Mouse (Mus musculus): ENCODE measurements around the gene Tceal5. TPM values are rescaled to one million over a fixed set of nuclear protein-coding genes. Genes with fewer than 3 reads are reported as not detected.
A peak's percentile ranks its signal among the peaks of the same experiment; 100 is the strongest.

The Tceal5 gene
- polyA plus RNA-seq, 1 experiment from 2014 or later = 37.8 TPM

DNA sequence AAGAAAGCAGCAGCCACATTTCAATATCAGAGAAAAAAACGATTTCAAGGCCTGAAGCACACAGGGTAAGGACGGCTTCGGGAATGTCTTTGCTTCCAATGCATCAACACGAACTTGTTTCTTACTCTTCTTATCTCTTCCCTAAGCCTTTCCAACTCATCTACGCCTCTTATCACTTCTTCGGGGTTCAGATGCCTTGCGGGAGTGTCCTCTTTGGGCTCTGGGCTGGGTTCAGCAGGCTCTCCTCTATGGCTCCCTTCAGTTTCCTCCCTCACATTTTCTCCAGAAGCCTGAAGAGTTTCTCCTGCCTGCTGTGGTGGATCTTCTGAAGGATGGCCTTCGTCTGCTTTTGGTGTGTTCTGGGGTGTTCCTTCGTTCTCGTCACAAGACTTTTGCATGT is 33.1 kb downstream of the Tceal5 start:
- no peaks in the 10 kb centered on the region for H3K9me3 ChIP-seq

More for the DNA sequence above, 33.1 kb downstream of the Tceal5 start:
- H3K27me3 ChIP-seq = no peaks in the 10 kb centered on the region
- H3K4me2 ChIP-seq = peak overlapping the region; percentile 58
- peaks cover 5% of the 10 kb centered on the region for H3K4me1 ChIP-seq (replicated peaks)
- ATAC-seq (ENCODE audit: low FRiP score, low read depth) = no peak
- no peaks in the 10 kb centered on the region for H3K36me3 ChIP-seq
- 66% methylated on average over 10 of the region's 10 CpGs for WGBS
- no peak overlapping the region for H3K9ac ChIP-seq
- peak overlapping the region; percentile 57 for H3K4me3 ChIP-seq
- no peak overlapping the region for H3K27ac ChIP-seq (replicated peaks)

Small RNA genes within 50 kb of the gene (microRNA-seq; reads per million reads assigned to microRNA genes)
- not detected for gene Mir6383

Other genes with a start within 250 kb of the Tceal5 start
- gene Arxes2, start 210.1 kb downstream of the Tceal5 start, polyA plus RNA-seq (2015; fragmentation: Nextera tagmentation; extraction: Ambion mirVana) = 248 and 258 TPM in 2 replicates
- gene Arxes1, start 170.5 kb downstream of the Tceal5 start, polyA plus RNA-seq (2015; fragmentation: Nextera tagmentation; extraction: Ambion mirVana) = 138 and 141 TPM in 2 replicates
- 704 and 736 TPM in 2 replicates for gene Bex2, start 135.6 kb downstream of the Tceal5 start, polyA plus RNA-seq (2015; fragmentation: Nextera tagmentation; extraction: Ambion mirVana)
- gene Nxf3, start 118.6 kb downstream of the Tceal5 start, polyA plus RNA-seq (2015; fragmentation: Nextera tagmentation; extraction: Ambion mirVana) = not detected in 2 replicates
- gene Bex4, start 64.9 kb downstream of the Tceal5 start, polyA plus RNA-seq (2015; fragmentation: Nextera tagmentation; extraction: Ambion mirVana) = 142 and 146 TPM in 2 replicates
- 119 and 125 TPM in 2 replicates for gene Tceal8, start 31.5 kb downstream of the Tceal5 start, polyA plus RNA-seq (2015; fragmentation: Nextera tagmentation; extraction: Ambion mirVana)
- 2.7 and 4.1 TPM in 2 replicates for gene Tceal7, start 10.9 kb upstream of the Tceal5 start, polyA plus RNA-seq (2015; fragmentation: Nextera tagmentation; extraction: Ambion mirVana)
- gene Bex1, start 11.6 kb upstream of the Tceal5 start, polyA plus RNA-seq (2015; fragmentation: Nextera tagmentation; extraction: Ambion mirVana) = 259 and 270 TPM in 2 replicates
- gene Tceal9, start 41.2 kb upstream of the Tceal5 start, polyA plus RNA-seq (2015; fragmentation: Nextera tagmentation; extraction: Ambion mirVana) = 236 and 251 TPM in 2 replicates
- 743 and 769 TPM in 2 replicates for gene Bex3, start 66.4 kb upstream of the Tceal5 start, polyA plus RNA-seq (2015; fragmentation: Nextera tagmentation; extraction: Ambion mirVana)